Mouse (Mus musculus): ENCODE measurements at regions not wholly inside any gene's neighbourhood (a gene's known extent, or its start where the extent isn't known, plus 50 kb on each side); places are given as distances from the start of the nearest gene placed in this dataset.
A peak's percentile ranks its signal among the peaks of the same experiment; 100 is the strongest.

GRCm38 (mm10) chr12:106501622-106502327, 491.7 kb downstream of the Vrk1 start:
- no peak for DNase-seq (ENCODE audit: low spot score)
- 32% methylated on average over 12 of the region's 12 CpGs for WGBS
- Histone ChIP-seq H3K27ac (no peak overlapping the region), H3K36me3 (ENCODE audit: insufficient read depth, low read length) (no peaks in the 10 kb centered on the region), H3K4me3 (ENCODE audit: low read length) (no peak overlapping the region), H3K27me3 (ENCODE audit: insufficient read depth, low read length) (no peaks in the 10 kb centered on the region), H3K4me1 (ENCODE audit: insufficient read depth, low read length) (no peaks in the 10 kb centered on the region), H3K4me2 (ENCODE audit: low read depth, low read length) (no peak overlapping the region), H3K9me3 (ENCODE audit: low read length) (no peaks in the 10 kb centered on the region), H3K9ac (replicated peaks; ENCODE audit: low read length) (no peak overlapping the region)
- 0 out of 2 replicates have a peak, but pooled peaks have one; percentile 38 for ATAC-seq
- no peak for TF ChIP-seq CTCF (IDR thresholded peaks at IDR 0.05; ENCODE audit: low read depth)

GRCm38 (mm10) chr12:106504285-106504684, 494.3 kb downstream of the Vrk1 start:
- Histone ChIP-seq H3K27me3 (ENCODE audit: insufficient read depth, low read length) (no peaks in the 10 kb centered on the region), H3K4me3 (ENCODE audit: low read length) (no peak overlapping the region), H3K9me3 (ENCODE audit: low read length) (no peaks in the 10 kb centered on the region), H3K4me1 (ENCODE audit: insufficient read depth, low read length) (no peaks in the 10 kb centered on the region), H3K27ac (no peak overlapping the region), H3K36me3 (ENCODE audit: insufficient read depth, low read length) (no peaks in the 10 kb centered on the region), H3K4me2 (ENCODE audit: low read depth, low read length) (no peak overlapping the region), H3K9ac (replicated peaks; ENCODE audit: low read length) (no peak overlapping the region)
- TF ChIP-seq CTCF (IDR thresholded peaks at IDR 0.05; ENCODE audit: low read depth), result no peak
- 85% methylated on average over 8 of the region's 8 CpGs for WGBS
- DNase-seq (ENCODE audit: low spot score) (no peak), ATAC-seq (no peak)

GRCm38 (mm10) chr12:106514057-106514456, 504.0 kb downstream of the Vrk1 start:
- H3K36me3 ChIP-seq (ENCODE audit: insufficient read depth, low read length), result no peaks in the 10 kb centered on the region
- no peak overlapping the region for H3K9ac ChIP-seq (replicated peaks; ENCODE audit: low read length)
- no peaks in the 10 kb centered on the region for H3K4me1 ChIP-seq (ENCODE audit: insufficient read depth, low read length)
- no peak for TF ChIP-seq CTCF (IDR thresholded peaks at IDR 0.05; ENCODE audit: low read depth)
- ATAC-seq, result no peak
- no peaks in the 10 kb centered on the region for H3K9me3 ChIP-seq (ENCODE audit: low read length)
- 77% methylated on average over 11 of the region's 11 CpGs for WGBS
- no peak overlapping the region for H3K4me3 ChIP-seq (ENCODE audit: low read length)
- no peak overlapping the region for H3K4me2 ChIP-seq (ENCODE audit: low read depth, low read length)
- no peak for DNase-seq (ENCODE audit: low spot score)
- no peak overlapping the region for H3K27ac ChIP-seq
- no peaks in the 10 kb centered on the region for H3K27me3 ChIP-seq (ENCODE audit: insufficient read depth, low read length)

- DNase-seq (ENCODE audit: low spot score) (peak; percentile 82), ATAC-seq (peak; percentile 78)
- no peak overlapping the region for H3K27ac ChIP-seq
- no peaks in the 10 kb centered on the region for H3K36me3 ChIP-seq (ENCODE audit: insufficient read depth, low read length)
- no peak overlapping the region for H3K9ac ChIP-seq (replicated peaks; ENCODE audit: low read length)
- no peaks in the 10 kb centered on the region for H3K4me1 ChIP-seq (ENCODE audit: insufficient read depth, low read length)
- H3K9me3 ChIP-seq (ENCODE audit: low read length), result no peaks in the 10 kb centered on the region
- H3K4me3 ChIP-seq (ENCODE audit: low read length), result no peak overlapping the region
- TF ChIP-seq CTCF (IDR thresholded peaks at IDR 0.05; ENCODE audit: low read depth), result peak; percentile 22; the same call in 1 of the 2 replicates
- 31% methylated on average over 17 of the region's 17 CpGs for WGBS
- H3K4me2 ChIP-seq (ENCODE audit: low read depth, low read length), result no peak overlapping the region
- no peaks in the 10 kb centered on the region for H3K27me3 ChIP-seq (ENCODE audit: insufficient read depth, low read length)
Observed at GRCm38 (mm10) chr12:106515257-106515788, 505.3 kb downstream of the Vrk1 start.

- no peaks in the 10 kb centered on the region for H3K36me3 ChIP-seq (ENCODE audit: insufficient read depth, low read length)
- H3K27ac ChIP-seq, result no peak overlapping the region
- H3K4me1 ChIP-seq (ENCODE audit: insufficient read depth, low read length), result no peaks in the 10 kb centered on the region
- WGBS, result 63% methylated on average over 5 of the region's 5 CpGs
- H3K9ac ChIP-seq (replicated peaks; ENCODE audit: low read length), result no peak overlapping the region
- no peak for ATAC-seq
- no peak overlapping the region for H3K4me3 ChIP-seq (ENCODE audit: low read length)
- H3K27me3 ChIP-seq (ENCODE audit: insufficient read depth, low read length), result no peaks in the 10 kb centered on the region
- TF ChIP-seq CTCF (IDR thresholded peaks at IDR 0.05; ENCODE audit: low read depth), result no peak
- H3K4me2 ChIP-seq (ENCODE audit: low read depth, low read length), result no peak overlapping the region
- H3K9me3 ChIP-seq (ENCODE audit: low read length), result no peaks in the 10 kb centered on the region
- DNase-seq (ENCODE audit: low spot score), result no peak
Observed at GRCm38 (mm10) chr12:106519141-106519540, 509.1 kb downstream of the Vrk1 start.

- Histone ChIP-seq H3K9ac (replicated peaks; ENCODE audit: low read length) (no peak overlapping the region), H3K36me3 (ENCODE audit: insufficient read depth, low read length) (no peaks in the 10 kb centered on the region), H3K4me2 (ENCODE audit: low read depth, low read length) (no peak overlapping the region), H3K4me1 (ENCODE audit: insufficient read depth, low read length) (peaks cover 6% of the 10 kb centered on the region), H3K4me3 (ENCODE audit: low read length) (no peak overlapping the region), H3K27ac (no peak overlapping the region), H3K27me3 (ENCODE audit: insufficient read depth, low read length) (no peaks in the 10 kb centered on the region), H3K9me3 (ENCODE audit: low read length) (no peaks in the 10 kb centered on the region)
- WGBS, result 73% methylated on average over 4 of the region's 4 CpGs
- DNase-seq (ENCODE audit: low spot score) (no peak), ATAC-seq (no peak)
- no peak for TF ChIP-seq CTCF (IDR thresholded peaks at IDR 0.05; ENCODE audit: low read depth)
Observed at GRCm38 (mm10) chr12:106524411-106524810, 514.4 kb downstream of the Vrk1 start.

GRCm38 (mm10) chr12:106527116-106527515, 517.1 kb downstream of the Vrk1 start:
- no peaks in the 10 kb centered on the region for H3K36me3 ChIP-seq (ENCODE audit: insufficient read depth, low read length)
- no peak overlapping the region for H3K4me2 ChIP-seq (ENCODE audit: low read depth, low read length)
- H3K27me3 ChIP-seq (ENCODE audit: insufficient read depth, low read length), result no peaks in the 10 kb centered on the region
- no peaks in the 10 kb centered on the region for H3K9me3 ChIP-seq (ENCODE audit: low read length)
- peaks cover 6% of the 10 kb centered on the region for H3K4me1 ChIP-seq (ENCODE audit: insufficient read depth, low read length)
- H3K4me3 ChIP-seq (ENCODE audit: low read length), result no peak overlapping the region
- no peak overlapping the region for H3K9ac ChIP-seq (replicated peaks; ENCODE audit: low read length)
- WGBS, result 61% methylated on average over 8 of the region's 8 CpGs
- H3K27ac ChIP-seq, result no peak overlapping the region
- TF ChIP-seq CTCF (IDR thresholded peaks at IDR 0.05; ENCODE audit: low read depth), result no peak
- ATAC-seq, result 0 out of 2 replicates have a peak, but pooled peaks have one; percentile 35
- DNase-seq (ENCODE audit: low spot score), result no peak

All from hindbrain, postnatal 0 days (tissue).